17 mouse cellular contexts compared by ENCODE assay signal in genomic region chr2:44957329-44957797, GRCm38 (mm10). TPM values are rescaled to one million over a fixed set of nuclear protein-coding genes. Genes with fewer than 3 reads are reported as not detected.
DNase-seq lines count a peak whose midpoint lies in the region; TF ChIP-seq lines count a peak whose summit lies in the region.
"Had no signal": no experiment of that assay in that cellular context is flagged by ENCODE, and none has a peak within 500 bp of the region (broad histone marks: within the 10 kb centered on the region; RNA-seq: fewer than 3 reads in every experiment).

No protein-coding gene starts in this region.

- no peak for TF ChIP-seq CTCF in embryonic fibroblast, embryonic 13.5 days (IDR thresholded peaks at IDR 0.05; ENCODE audit: borderline replicate concordance, insufficient read depth, low read length)

- H3K27me3 ChIP-seq in myocyte (ENCODE audit: control insufficient read depth, insufficient read depth, insufficient read length): no peaks in the 10 kb centered on the region
- H3K27me3 ChIP-seq: forebrain, embryonic 12.5 days; heart, embryonic 15.5 days had no signal

- H3ac ChIP-seq in myocyte (ENCODE audit: control insufficient read depth, insufficient read length): no peak overlapping the region

- H3K4me2 ChIP-seq in myocyte (ENCODE audit: low read depth): peak overlapping the region; percentile 66
- H3K4me2 ChIP-seq: forebrain, embryonic 12.5 days; heart, embryonic 15.5 days had no signal

- peaks cover 18% of the 10 kb centered on the region for H3K4me1 ChIP-seq in embryonic fibroblast, embryonic 13.5 days (ENCODE audit: control insufficient read depth, insufficient read depth, low read length)
- H3K4me1 ChIP-seq: forebrain, embryonic 12.5 days had no signal

- no peaks in the 10 kb centered on the region for H3K79me2 ChIP-seq in myocyte (ENCODE audit: control insufficient read depth, insufficient read depth)

- TF ChIP-seq POLR2A in embryonic fibroblast, embryonic 13.5 days (IDR thresholded peaks at IDR 0.05; ENCODE audit: low read depth, low read length): no peak
- TF ChIP-seq POLR2A in myocyte (IDR thresholded peaks at IDR 0.05; ENCODE audit: insufficient read length, low read depth): no peak

- peak overlapping the region; percentile 75 for H3K27ac ChIP-seq in embryonic fibroblast, embryonic 13.5 days (ENCODE audit: insufficient read depth, low read length)
- H3K27ac ChIP-seq: forebrain, embryonic 12.5 days; heart, embryonic 15.5 days had no signal

- no peak overlapping the region for H3K4me3 ChIP-seq in embryonic fibroblast, embryonic 13.5 days (ENCODE audit: insufficient read depth, low read length)
- H3K4me3 ChIP-seq in myocyte: no peak overlapping the region
- H3K4me3 ChIP-seq: erythroblast, embryonic 14.5 days; forebrain, embryonic 12.5 days; heart, embryonic 15.5 days had no signal

- peak; percentile 64 for DNase-seq in 3T3-L1 (ENCODE audit: low read depth, low spot score)
- peak; percentile 65 for DNase-seq in A20 (ENCODE audit: low read depth, low spot score)
- DNase-seq in heart, postnatal 4 days: no peak
- no peak for DNase-seq in kidney, postnatal 36 days
- no peak for DNase-seq in right cerebral cortex, postnatal 36 days (ENCODE audit: low spot score in 2 of 2)
- DNase-seq: adrenal gland, postnatal 10 days; cerebellum, adult 18-20 months; cerebellum, postnatal 14 days; heart, postnatal 36 days; kidney, postnatal 25 days; lung, postnatal 4 days had no signal

- no peaks in the 10 kb centered on the region for H3K36me3 ChIP-seq in myocyte (ENCODE audit: control insufficient read depth, insufficient read depth)
- H3K36me3 ChIP-seq: forebrain, embryonic 12.5 days; G1E; heart, embryonic 15.5 days had no signal

TF ChIP-seq in myocyte, 11 proteins besides CTCF, POLR2A, EP300 and RAD21:
- no peak for TF ChIP-seq CEBPB (IDR thresholded peaks at IDR 0.05; ENCODE audit: insufficient read depth, poor library complexity, severe bottlenecking)
- no peak for TF ChIP-seq USF1 (IDR thresholded peaks at IDR 0.05; ENCODE audit: low read depth)
- no peak for TF ChIP-seq MYOG (IDR thresholded peaks at IDR 0.05; ENCODE audit: control insufficient read depth in 1 of 3, insufficient read depth in 1 of 3, insufficient read length in 2 of 3, low read depth in 2 of 3)
- no peak for TF ChIP-seq MAX (IDR thresholded peaks at IDR 0.05; ENCODE audit: low read depth)
- TF ChIP-seq TCF3 (IDR thresholded peaks at IDR 0.05; ENCODE audit: insufficient read length, low read depth): no peak
- TF ChIP-seq MYOD1 (IDR thresholded peaks at IDR 0.05; ENCODE audit: control insufficient read depth in 1 of 3, insufficient read length in 2 of 3, low read depth in 2 of 3): no peak
- TF ChIP-seq POLR2AphosphoS2 (IDR thresholded peaks at IDR 0.05; ENCODE audit: insufficient read length, low read depth): no peak

RNA-seq across cellular contexts. Expression of gene Gtdc1, which starts 29.9 kb away (rescaled TPM):
- polyA plus RNA-seq in embryonic fibroblast, embryonic 13.5 days (2011; ENCODE audit: insufficient read length, low read depth, missing spikeins): 16.6 and 28.9 TPM in 2 replicates
- polyA plus RNA-seq in myocyte (2012; fragmentation: generic; extraction: Trizol): 4.9 TPM
- 10 to 100 TPM; 33.5 to 38.5 TPM for total RNA-seq in heart, postnatal 4 days (2021)

Comparison
In these comparisons a context has a peak if more than half of its experiments do, and no peak if none do; other contexts are left out.
1. DNase-seq: peak in 3T3-L1 (single experiment) and A20 (single experiment); none in heart, postnatal 4 days (single experiment), kidney, postnatal 36 days (0 of 2) and right cerebral cortex, postnatal 36 days (0 of 2).